In genomic region chr15:30191931-30192668, GRCm38 (mm10) we compare ENCODE assay signal across 12 mouse cellular contexts. TPM values are rescaled to one million over a fixed set of nuclear protein-coding genes. Genes with fewer than 3 reads are reported as not detected.
DNase-seq lines count a peak whose midpoint lies in the region; ATAC-seq and TF ChIP-seq lines count a peak whose summit lies in the region.
"Had no signal": no experiment of that assay in that cellular context is flagged by ENCODE, and none has a peak within 500 bp of the region (broad histone marks: within the 10 kb centered on the region; RNA-seq: fewer than 3 reads in every experiment).

No protein-coding gene starts in this region.

- TF ChIP-seq EP300 in liver, postnatal 0 days (IDR thresholded peaks at IDR 0.05; ENCODE audit: low read depth), result no peak

- TF ChIP-seq CTCF in hindbrain, postnatal 0 days (IDR thresholded peaks at IDR 0.05; ENCODE audit: low read depth), result no peak
- no peak for TF ChIP-seq CTCF in liver, postnatal 0 days (IDR thresholded peaks at IDR 0.05; ENCODE audit: low read depth)

- no peak for DNase-seq in hindbrain, embryonic 11.5 days (ENCODE audit: low spot score)
- DNase-seq in cerebellum, adult 8-10 months, result peak; percentile 67
- peak; percentile 81 for DNase-seq in hindbrain, postnatal 0 days (ENCODE audit: low spot score)
- no peak for DNase-seq in heart, adult 18-20 months
- DNase-seq in liver, postnatal 0 days, result no peak
- DNase-seq in adrenal gland, adult 2 months, result no peak
- DNase-seq: kidney, adult 8-10 months; lung, postnatal 4 days had no signal

- no peak overlapping the region for H3K4me2 ChIP-seq in hindbrain, embryonic 13.5 days
- no peak overlapping the region for H3K4me2 ChIP-seq in hindbrain, embryonic 11.5 days (replicated peaks; ENCODE audit: low read depth, low read length)
- no peak overlapping the region for H3K4me2 ChIP-seq in hindbrain, postnatal 0 days (ENCODE audit: low read depth, low read length)
- no peak overlapping the region for H3K4me2 ChIP-seq in neural tube, embryonic 14.5 days (ENCODE audit: low read depth, low read length)
- no peak overlapping the region for H3K4me2 ChIP-seq in liver, postnatal 0 days (ENCODE audit: low read depth, low read length)
- H3K4me2 ChIP-seq: heart, embryonic 13.5 days; limb, embryonic 15.5 days had no signal

- peaks cover 9% of the 10 kb centered on the region for H3K4me1 ChIP-seq in hindbrain, embryonic 13.5 days (replicated peaks)
- H3K4me1 ChIP-seq in hindbrain, embryonic 11.5 days (replicated peaks; ENCODE audit: control insufficient read depth, insufficient read depth, low read length), result 0 out of 2 replicates have a peak, but pooled peaks cover 2% of the 10 kb centered on the region
- peaks cover 6% of the 10 kb centered on the region; the same call in 1 of the 2 replicates for H3K4me1 ChIP-seq in hindbrain, postnatal 0 days (ENCODE audit: insufficient read depth, low read length)
- H3K4me1 ChIP-seq in neural tube, embryonic 14.5 days (ENCODE audit: control insufficient read depth, insufficient read depth, low read length), result no peaks in the 10 kb centered on the region
- H3K4me1 ChIP-seq in liver, postnatal 0 days (ENCODE audit: insufficient read depth), result no peaks in the 10 kb centered on the region
- H3K4me1 ChIP-seq: heart, embryonic 13.5 days; limb, embryonic 15.5 days had no signal

- H3K9me3 ChIP-seq in hindbrain, embryonic 13.5 days, result no peaks in the 10 kb centered on the region
- H3K9me3 ChIP-seq in hindbrain, embryonic 11.5 days (ENCODE audit: control insufficient read depth, low read length), result no peaks in the 10 kb centered on the region
- H3K9me3 ChIP-seq in hindbrain, postnatal 0 days (ENCODE audit: low read length), result no peaks in the 10 kb centered on the region
- no peaks in the 10 kb centered on the region for H3K9me3 ChIP-seq in neural tube, embryonic 14.5 days (ENCODE audit: control insufficient read depth, low read length)
- H3K9me3 ChIP-seq in liver, postnatal 0 days (ENCODE audit: low read length), result no peaks in the 10 kb centered on the region
- H3K9me3 ChIP-seq: heart, embryonic 13.5 days; limb, embryonic 15.5 days had no signal

- H3K9ac ChIP-seq in hindbrain, embryonic 13.5 days, result no peak overlapping the region
- no peak overlapping the region for H3K9ac ChIP-seq in hindbrain, embryonic 11.5 days (ENCODE audit: low read depth, low read length)
- no peak overlapping the region for H3K9ac ChIP-seq in hindbrain, postnatal 0 days (replicated peaks; ENCODE audit: low read length)
- no peak overlapping the region for H3K9ac ChIP-seq in neural tube, embryonic 14.5 days (replicated peaks; ENCODE audit: low read depth, low read length)
- H3K9ac ChIP-seq in liver, postnatal 0 days (replicated peaks), result no peak overlapping the region
- H3K9ac ChIP-seq: heart, embryonic 13.5 days; limb, embryonic 15.5 days had no signal

- H3K4me3 ChIP-seq in hindbrain, embryonic 13.5 days, result no peak overlapping the region
- H3K4me3 ChIP-seq in hindbrain, embryonic 11.5 days (ENCODE audit: low read depth, low read length), result no peak overlapping the region
- no peak overlapping the region for H3K4me3 ChIP-seq in hindbrain, postnatal 0 days (ENCODE audit: low read length)
- H3K4me3 ChIP-seq in neural tube, embryonic 14.5 days (ENCODE audit: low read depth, low read length), result no peak overlapping the region
- no peak overlapping the region for H3K4me3 ChIP-seq in liver, postnatal 0 days (ENCODE audit: low read depth, low read length)
- H3K4me3 ChIP-seq: heart, embryonic 13.5 days; limb, embryonic 15.5 days had no signal

- no peaks in the 10 kb centered on the region for H3K27me3 ChIP-seq in hindbrain, embryonic 13.5 days
- H3K27me3 ChIP-seq in hindbrain, embryonic 11.5 days (ENCODE audit: control insufficient read depth, insufficient read depth, low read length), result no peaks in the 10 kb centered on the region
- H3K27me3 ChIP-seq in hindbrain, postnatal 0 days (ENCODE audit: insufficient read depth, low read length), result no peaks in the 10 kb centered on the region
- H3K27me3 ChIP-seq in neural tube, embryonic 14.5 days (ENCODE audit: control insufficient read depth, insufficient read depth, low read length), result no peaks in the 10 kb centered on the region
- no peaks in the 10 kb centered on the region for H3K27me3 ChIP-seq in liver, postnatal 0 days (ENCODE audit: insufficient read depth, low read length)
- H3K27me3 ChIP-seq: heart, embryonic 13.5 days; limb, embryonic 15.5 days had no signal

- ATAC-seq in hindbrain, embryonic 13.5 days (ENCODE audit: low FRiP score), result peak; percentile 87
- ATAC-seq in hindbrain, embryonic 11.5 days (ENCODE audit: low FRiP score), result no peak
- peak; percentile 96 for ATAC-seq in hindbrain, postnatal 0 days
- peak; percentile 88 for ATAC-seq in neural tube, embryonic 14.5 days (ENCODE audit: low read depth)
- ATAC-seq in liver, postnatal 0 days, result no peak

- no peaks in the 10 kb centered on the region for H3K36me3 ChIP-seq in hindbrain, embryonic 13.5 days
- H3K36me3 ChIP-seq in hindbrain, embryonic 11.5 days (ENCODE audit: control insufficient read depth, insufficient read depth, low read length), result no peaks in the 10 kb centered on the region
- H3K36me3 ChIP-seq in hindbrain, postnatal 0 days (ENCODE audit: insufficient read depth, low read length), result no peaks in the 10 kb centered on the region
- no peaks in the 10 kb centered on the region for H3K36me3 ChIP-seq in neural tube, embryonic 14.5 days (ENCODE audit: control insufficient read depth, insufficient read depth, low read length)
- H3K36me3 ChIP-seq in liver, postnatal 0 days (replicated peaks; ENCODE audit: insufficient read depth, low read length), result no peaks in the 10 kb centered on the region
- H3K36me3 ChIP-seq: heart, embryonic 13.5 days; limb, embryonic 15.5 days had no signal

- H3K27ac ChIP-seq in hindbrain, embryonic 13.5 days, result peak overlapping the region; percentile 25; the same call in 1 of the 2 replicates
- no peak overlapping the region for H3K27ac ChIP-seq in hindbrain, embryonic 11.5 days (ENCODE audit: low read depth, low read length)
- peak overlapping the region; percentile 51 for H3K27ac ChIP-seq in hindbrain, postnatal 0 days
- no peak overlapping the region for H3K27ac ChIP-seq in neural tube, embryonic 14.5 days (ENCODE audit: low read depth, low read length)
- H3K27ac ChIP-seq in liver, postnatal 0 days (ENCODE audit: low read depth), result no peak overlapping the region
- H3K27ac ChIP-seq: heart, embryonic 13.5 days; limb, embryonic 15.5 days had no signal

- WGBS in hindbrain, embryonic 13.5 days, result 51% methylated on average over 5 of the region's 5 CpGs
- 64% methylated on average over 5 of the region's 5 CpGs for WGBS in hindbrain, embryonic 11.5 days
- WGBS in hindbrain, postnatal 0 days, result 29% methylated on average over 5 of the region's 5 CpGs
- 51% methylated on average over 5 of the region's 5 CpGs for WGBS in neural tube, embryonic 14.5 days
- 46% methylated on average over 5 of the region's 5 CpGs for WGBS in liver, postnatal 0 days (ENCODE audit: insufficient replicate concordance)

RNA-seq across cellular contexts. Expression of gene Ctnnd2, which starts 19.7 kb away (rescaled TPM):
- polyA plus RNA-seq in hindbrain, embryonic 13.5 days (2015; fragmentation: Nextera tagmentation; extraction: Ambion mirVana), result 52.5 and 59.6 TPM in 2 replicates
- polyA plus RNA-seq in hindbrain, embryonic 11.5 days (2014; fragmentation: Nextera tagmentation; extraction: Ambion mirVana), result 28.1 and 32.2 TPM in 2 replicates
- total RNA-seq in hindbrain, postnatal 0 days (2014; rRNA removed), result 157 and 179 TPM in 2 replicates
- polyA plus RNA-seq in hindbrain, postnatal 0 days (2015; fragmentation: Nextera tagmentation; extraction: Ambion mirVana), result 67.2 and 76.4 TPM in 2 replicates
- polyA plus RNA-seq in neural tube, embryonic 14.5 days (2014; fragmentation: Nextera tagmentation; extraction: Ambion mirVana), result 78.9 and 81.5 TPM in 2 replicates
- total RNA-seq in heart, adult 18-20 months (2021), result under 1 TPM; 0.22 to 0.23 TPM
- 0.05 and 0.15 TPM in 2 replicates for polyA plus RNA-seq in liver, postnatal 0 days (2015; fragmentation: Nextera tagmentation; extraction: Ambion mirVana)
- total RNA-seq in adrenal gland, adult 2 months (2021), result 1 to 10 TPM; 2.3 to 5.1 TPM
- 3.3 and 4.5 TPM in 2 replicates for polyA plus RNA-seq in adrenal gland, adult 2 months (2012; rRNA removed)

Comparison
In these comparisons a context has a peak if more than half of its experiments do, and no peak if none do; other contexts are left out.
1. ATAC-seq: peak in hindbrain, embryonic 13.5 days (single experiment), hindbrain, postnatal 0 days (single experiment) and neural tube, embryonic 14.5 days (single experiment); none in hindbrain, embryonic 11.5 days (single experiment) and liver, postnatal 0 days (single experiment).
2. H3K27ac ChIP-seq: peak in hindbrain, embryonic 13.5 days (single experiment) and hindbrain, postnatal 0 days (single experiment); none in hindbrain, embryonic 11.5 days (single experiment), neural tube, embryonic 14.5 days (single experiment) and liver, postnatal 0 days (single experiment).
3. DNase-seq: peak in cerebellum, adult 8-10 months (single experiment) and hindbrain, postnatal 0 days (single experiment); none in hindbrain, embryonic 11.5 days (single experiment), heart, adult 18-20 months (0 of 2), liver, postnatal 0 days (single experiment) and adrenal gland, adult 2 months (single experiment).